Mouse (Mus musculus) adrenal gland, postnatal 14 days (tissue): ENCODE measurements at regions not wholly inside any gene's neighbourhood (a gene's known extent, or its start where the extent isn't known, plus 50 kb on each side); places are given as distances from the start of the nearest gene placed in this dataset.

Source experiments
- DNase-seq: peaks from one replicate; pipeline ENCODE4 v3.0.0; 2021; ENCODE audit warnings: mixed read lengths

- DNase-seq = no peak
Measured at GRCm38 (mm10) chr8:115903853-115904420, 196.3 kb upstream of the Maf start.

- DNase-seq = no peak
Measured at GRCm38 (mm10) chr8:115897521-115898178, 190.1 kb upstream of the Maf start.

- DNase-seq = no peak
Measured at GRCm38 (mm10) chr8:115897086-115897485, 189.5 kb upstream of the Maf start.

- DNase-seq = no peak
Measured at GRCm38 (mm10) chr8:115896066-115896465, 188.5 kb upstream of the Maf start.

DNA sequence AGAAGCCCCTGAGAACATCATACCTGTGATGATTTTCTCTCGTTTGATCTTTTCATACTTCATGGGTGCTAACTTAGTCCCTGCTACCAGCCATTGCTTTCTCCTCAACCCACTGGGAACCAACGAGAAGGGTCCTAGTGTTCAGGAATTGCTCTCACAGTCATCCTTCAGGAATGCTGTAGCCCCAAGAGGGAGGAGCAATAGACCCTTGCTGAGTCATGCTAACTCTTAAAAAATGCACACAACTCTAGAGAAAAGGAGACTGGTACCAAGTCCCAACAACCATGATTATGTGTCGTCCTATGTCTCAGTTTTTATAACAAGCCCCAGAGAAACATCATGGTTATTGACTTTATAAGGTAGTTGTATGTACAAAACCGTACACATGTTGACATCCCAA is 180.7 kb upstream of the Maf start:
- no peak for DNase-seq

DNA sequence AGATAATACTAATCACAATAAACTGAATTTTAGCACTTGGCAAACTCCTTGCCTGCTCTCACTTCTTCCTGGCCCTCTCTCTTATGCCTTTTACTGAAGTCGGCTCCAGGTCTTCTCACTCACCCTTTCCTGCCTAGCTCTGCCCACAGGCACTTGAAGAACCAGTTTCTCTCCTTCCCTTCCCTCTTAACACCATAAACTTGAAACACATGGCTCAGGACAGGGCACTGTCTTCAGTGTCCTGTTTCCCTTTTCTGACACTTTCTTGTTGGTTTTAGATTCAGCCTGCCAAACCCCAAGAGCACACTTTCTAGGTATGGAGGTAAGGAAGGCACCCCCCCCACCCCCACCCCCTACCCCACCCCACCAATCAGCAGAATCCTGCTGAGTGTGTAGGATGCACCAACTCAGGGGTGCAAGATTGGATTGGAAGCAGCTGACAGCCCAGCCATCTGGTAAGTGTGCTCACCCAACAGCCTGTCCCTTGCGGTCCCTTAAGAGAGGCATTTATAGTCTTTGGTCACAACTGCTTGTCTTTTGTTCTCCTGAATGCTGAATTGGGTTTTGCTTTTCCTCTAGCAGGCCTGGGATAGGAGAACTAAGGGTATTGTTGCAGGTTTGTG is 177.6 kb upstream of the Maf start:
- no peak for DNase-seq

DNA sequence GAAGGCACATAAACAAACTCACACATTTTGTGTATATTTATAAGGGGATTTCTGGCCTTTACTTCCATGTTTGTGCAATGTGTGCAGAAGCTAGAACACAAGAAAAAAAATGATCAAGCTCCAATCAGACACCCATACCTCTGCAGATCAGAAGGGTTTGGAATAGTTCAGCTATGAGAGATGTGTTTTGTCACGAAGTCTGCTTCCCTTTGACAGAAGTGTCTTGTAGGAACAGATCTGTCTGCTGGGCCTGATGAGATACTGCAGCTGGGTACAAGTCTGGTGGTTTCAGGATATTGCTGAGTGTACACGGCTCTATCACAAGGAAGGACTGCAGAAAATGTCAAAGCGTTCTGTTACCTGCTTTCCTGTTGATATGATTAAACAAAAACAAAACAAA is 176.2 kb upstream of the Maf start:
- no peak for DNase-seq

- DNase-seq = no peak
Measured at GRCm38 (mm10) chr8:115881881-115882280, 174.3 kb upstream of the Maf start.

DNA sequence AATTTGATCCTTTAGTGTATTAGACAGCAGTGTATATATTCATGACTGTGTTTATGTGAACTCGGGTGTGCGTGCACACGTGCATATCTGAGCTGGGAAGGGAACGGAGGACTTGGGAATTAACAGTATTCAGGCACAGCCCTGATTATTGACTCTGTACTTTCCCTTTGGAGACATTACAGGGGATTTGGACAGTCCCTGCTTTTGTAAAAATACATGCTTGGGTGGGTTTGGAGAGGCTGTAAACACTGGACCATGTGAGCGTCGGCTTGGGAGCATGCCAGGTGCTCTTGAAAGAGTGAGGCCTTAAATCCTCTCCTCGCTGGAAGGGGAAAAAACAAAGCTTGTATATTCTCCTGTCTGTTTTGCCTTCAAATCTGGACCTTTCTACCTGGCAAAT is 167.2 kb upstream of the Maf start:
- DNase-seq = no peak

- no peak for DNase-seq
Measured at GRCm38 (mm10) chr8:115871381-115871780, 163.8 kb upstream of the Maf start.

DNA sequence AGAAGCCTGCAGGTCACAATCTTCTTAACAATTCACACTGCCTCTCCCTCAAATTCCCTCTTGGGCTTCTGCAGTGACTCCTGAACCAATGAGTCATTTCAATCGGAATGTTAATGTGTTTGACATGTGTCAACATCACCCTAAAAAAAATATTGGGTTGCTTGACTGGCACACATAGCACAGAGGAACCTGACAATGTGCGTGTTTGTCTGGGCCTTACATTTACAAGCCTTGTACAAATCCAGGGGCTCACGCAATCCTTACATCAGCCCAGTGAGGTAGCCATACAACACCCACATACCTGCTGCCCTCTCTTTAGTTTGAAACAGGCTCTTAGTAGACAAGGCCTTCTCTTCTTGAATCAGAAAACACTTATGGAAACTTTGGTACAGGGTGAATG is 153.8 kb upstream of the Maf start:
- DNase-seq = no peak

DNA sequence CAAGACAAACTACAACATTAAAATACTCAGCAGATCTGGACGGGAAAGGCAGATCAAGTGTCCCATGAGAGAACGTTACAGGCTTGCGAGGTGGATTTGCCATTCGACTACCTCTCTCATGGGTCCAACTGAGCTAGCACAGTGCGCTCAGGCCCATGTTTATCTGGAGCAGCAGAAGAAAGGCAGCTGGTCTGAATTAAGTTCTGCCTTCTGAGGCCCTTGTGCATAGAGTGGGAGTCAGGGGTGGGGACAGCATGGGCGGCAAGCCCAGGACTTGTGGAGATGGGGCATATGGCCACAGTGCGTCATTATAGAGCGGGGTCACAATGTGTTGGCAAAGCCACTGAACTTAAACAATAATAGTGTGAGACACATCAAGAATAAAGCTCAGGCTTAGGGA is 151.8 kb upstream of the Maf start:
- no peak for DNase-seq

GRCm38 (mm10) chr8:115856816-115857215 is 149.2 kb upstream of the Maf start:
- no peak for DNase-seq

GRCm38 (mm10) chr8:115855934-115856629 is 148.5 kb upstream of the Maf start:
- peak; percentile 8 for DNase-seq

DNA sequence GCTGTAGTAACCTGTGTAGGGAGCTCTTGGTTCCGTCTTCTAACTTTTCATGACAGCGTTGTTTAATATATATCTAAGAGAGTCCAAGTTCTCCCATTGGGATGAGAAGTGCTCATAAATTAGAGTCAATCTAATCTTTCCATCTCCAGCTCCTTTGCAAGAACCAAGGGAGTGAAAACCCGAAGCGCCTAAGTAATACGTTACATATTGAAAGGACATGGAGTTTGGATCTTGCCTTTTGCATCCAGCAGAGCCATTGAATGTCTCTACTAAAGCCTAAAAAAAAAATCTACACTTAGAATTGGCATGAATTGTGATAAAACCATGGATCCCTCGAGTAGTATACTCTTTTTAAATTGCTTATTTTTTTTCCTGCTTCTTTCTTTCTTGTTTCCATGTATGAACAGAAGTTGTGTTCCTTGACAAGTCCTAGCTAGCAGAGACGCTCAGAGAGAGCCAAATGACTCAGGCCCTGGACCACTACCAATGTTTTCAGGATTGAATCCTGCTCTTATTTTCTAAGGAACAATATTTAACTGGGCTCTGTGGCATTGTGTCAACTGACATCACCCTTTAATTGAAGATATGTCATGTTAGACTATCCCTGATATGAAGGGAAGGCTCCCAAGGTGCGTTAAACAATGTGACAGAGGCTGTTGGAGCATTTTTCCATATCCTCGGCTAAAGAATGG is 146.8 kb upstream of the Maf start:
- no peak for DNase-seq

GRCm38 (mm10) chr8:115850552-115850951 is 143.0 kb upstream of the Maf start:
- DNase-seq = no peak

GRCm38 (mm10) chr8:115833391-115833790 is 125.8 kb upstream of the Maf start:
- no peak for DNase-seq

DNA sequence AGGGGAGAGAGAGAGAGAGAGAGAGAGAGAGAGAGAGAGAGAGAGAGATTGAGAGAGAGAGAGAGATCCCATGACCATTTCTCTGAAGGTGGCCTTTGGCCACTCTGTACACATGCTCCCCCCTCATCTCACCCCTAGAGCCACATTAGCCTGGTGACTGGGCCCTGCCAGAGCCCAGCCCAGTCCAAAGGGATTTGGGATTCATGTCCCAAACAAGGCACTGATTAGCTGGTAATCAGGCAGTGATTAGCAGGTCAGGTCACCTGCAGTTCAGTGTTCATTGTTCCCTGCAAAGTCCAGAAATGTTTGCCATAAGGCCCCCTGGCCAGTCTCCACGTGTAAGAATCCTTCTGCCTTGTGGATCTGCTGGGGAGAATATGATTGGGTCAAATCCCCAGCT is 124.1 kb upstream of the Maf start:
- DNase-seq = no peak

DNA sequence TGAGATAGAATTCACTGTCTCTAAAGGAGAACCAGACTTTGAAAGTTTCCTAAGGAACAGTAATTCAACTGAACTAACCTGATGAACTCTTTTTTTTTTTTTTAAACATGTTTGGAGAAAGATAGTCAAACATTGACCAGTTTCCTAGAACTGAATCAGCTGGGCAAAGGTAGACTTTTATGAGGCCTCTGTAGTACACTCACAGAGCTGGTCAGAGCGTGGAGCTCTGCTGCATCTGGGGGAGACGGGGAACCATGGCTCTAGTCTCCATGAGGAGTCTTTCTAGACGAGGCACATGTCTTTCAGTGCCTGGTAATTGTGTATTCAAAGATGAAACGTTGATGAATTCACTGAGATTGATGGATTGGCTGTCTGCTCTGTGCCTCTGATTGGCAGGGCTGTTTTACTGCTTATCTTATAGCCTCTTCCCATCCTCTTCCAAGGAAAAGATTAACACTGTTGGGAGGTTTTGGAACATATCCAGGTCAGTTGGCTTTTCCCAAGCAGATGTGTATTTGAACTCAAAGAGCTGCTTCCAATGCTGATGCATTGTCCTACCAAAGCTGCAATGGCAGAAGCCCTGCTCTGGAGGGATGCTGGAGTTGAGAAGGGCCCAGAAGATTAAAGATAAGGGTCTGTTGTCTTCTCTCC is 122.5 kb upstream of the Maf start:
- no peak for DNase-seq

DNA sequence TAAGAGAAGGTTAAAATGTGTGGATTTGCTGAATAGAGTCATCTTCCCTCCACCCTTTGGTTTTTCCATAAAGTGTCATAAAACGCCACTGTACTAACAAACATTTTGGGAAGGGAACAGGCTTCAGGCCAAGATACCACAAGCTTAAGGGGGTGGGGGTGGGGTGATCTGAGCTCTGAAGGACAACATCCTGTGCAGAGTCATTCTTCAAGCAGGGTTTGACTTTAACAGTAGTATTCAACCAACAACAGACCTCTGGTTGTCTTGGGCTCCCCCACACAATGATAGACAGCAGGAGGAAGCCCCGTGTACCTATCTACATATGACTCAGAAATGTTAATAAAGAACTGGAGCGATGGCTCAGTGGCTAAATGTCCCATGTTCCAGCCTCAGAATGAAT is 118.9 kb upstream of the Maf start:
- no peak for DNase-seq

DNA sequence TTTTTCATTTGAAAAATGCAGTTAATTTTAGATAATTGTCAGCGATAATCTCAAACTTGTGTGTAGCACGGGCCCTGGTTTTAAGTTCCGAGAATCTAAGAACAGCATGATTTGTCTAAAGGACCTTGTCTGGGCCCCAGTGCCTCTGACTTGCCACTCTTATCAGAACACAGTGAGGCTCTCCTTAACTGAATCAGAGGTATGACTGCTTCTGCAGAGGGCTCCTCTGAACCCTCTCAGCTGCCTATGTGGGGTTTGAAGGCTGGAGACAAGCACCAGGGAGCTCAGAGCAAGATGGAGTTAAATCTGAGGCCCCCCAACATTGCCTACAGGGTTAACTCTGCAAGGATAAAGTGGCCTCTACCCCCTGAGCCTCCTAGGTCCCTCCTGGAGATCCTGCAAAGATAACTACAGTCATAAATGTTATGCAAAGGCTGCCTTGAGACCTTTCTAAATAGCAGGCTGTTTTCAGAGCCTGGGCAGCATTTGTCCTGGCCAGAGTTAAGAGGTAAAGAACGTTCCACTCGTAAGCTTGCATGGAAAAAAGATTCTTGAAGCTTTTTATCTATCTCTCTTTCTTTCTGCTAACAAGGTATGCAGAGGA is 118.4 kb upstream of the Maf start:
- no peak for DNase-seq

- DNase-seq = no peak
Measured at GRCm38 (mm10) chr8:115824478-115824785, 116.8 kb upstream of the Maf start.
